Mouse (Mus musculus): Measurements from ENCODE around the gene Satb1.

DNA sequence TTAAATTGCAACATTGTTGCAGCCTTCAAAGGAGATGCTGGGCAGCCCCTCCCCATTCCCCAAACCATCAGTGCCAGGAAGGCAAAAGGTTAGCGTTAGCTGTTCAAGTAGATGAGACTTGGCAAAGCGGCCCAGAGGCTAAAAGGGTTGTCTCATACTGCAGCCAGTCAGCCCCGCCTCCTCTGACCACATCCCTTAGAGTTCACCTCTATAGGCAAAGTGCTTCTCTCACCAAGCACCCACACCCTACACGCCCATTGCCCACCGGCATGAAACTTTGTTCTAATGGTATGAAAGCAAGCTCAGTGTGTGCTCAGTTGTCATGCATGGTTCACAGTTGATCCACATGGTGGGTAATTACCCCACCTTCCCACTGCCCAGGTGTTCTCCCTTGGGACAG lies 43.4 kb upstream of the Satb1 start:
- TF ChIP-seq CTCF (conservative IDR thresholded peaks at IDR 0.05 in 1 of 2, IDR thresholded peaks at IDR 0.05 in 1 of 2; ENCODE audit: low read depth in 2 of 2, low read length in 2 of 2) (no peak), ELF1 (IDR thresholded peaks at IDR 0.05; ENCODE audit: low read depth, low read length) (no peak), BHLHE40 (IDR thresholded peaks at IDR 0.05; ENCODE audit: low read depth, low read length) (no peak)

Data from CH12.LX (cell line).